Mouse (Mus musculus): ENCODE measurements around the gene Erbb4. TPM values are rescaled to one million over a fixed set of nuclear protein-coding genes. Genes with fewer than 3 reads are reported as not detected.
A peak's percentile ranks its signal among the peaks of the same experiment; 100 is the strongest.

Gene Erbb4
- polyA plus RNA-seq, 1 experiment from 2014 or later = 9.8 TPM

DNA sequence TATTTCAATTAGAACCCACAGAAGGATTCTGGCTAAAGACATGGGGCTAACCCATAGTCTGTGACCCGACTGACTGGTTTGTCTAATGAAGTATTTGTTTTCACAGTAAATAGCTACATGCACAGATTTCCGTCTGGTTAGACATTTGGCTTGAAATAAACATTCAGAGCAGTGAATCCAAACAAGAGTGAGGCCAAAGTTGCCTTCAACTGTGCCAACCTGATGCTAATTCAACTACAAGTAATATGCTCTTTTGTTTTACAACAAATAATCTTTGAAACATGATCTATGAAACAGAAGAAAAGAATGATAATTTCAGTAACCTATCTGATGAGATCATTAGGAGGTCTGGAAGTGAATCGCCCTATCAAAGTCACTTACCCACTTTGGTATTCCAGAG is 106.5 kb downstream of the Erbb4 start:
- no peak for DNase-seq (ENCODE audit: low spot score)
- no peaks in the 10 kb centered on the region for H3K27me3 ChIP-seq (ENCODE audit: insufficient read depth, poor library complexity, severe bottlenecking)
- no peaks in the 10 kb centered on the region for H3K36me3 ChIP-seq
- no peaks in the 10 kb centered on the region for H3K9me3 ChIP-seq
- H3K4me3 ChIP-seq = no peak overlapping the region
- 74% methylated on average over 3 of the region's 3 CpGs for WGBS
- no peak overlapping the region for H3K27ac ChIP-seq
- H3K4me1 ChIP-seq = peaks cover 7% of the 10 kb centered on the region; the same call in 1 of the 2 replicates

DNA sequence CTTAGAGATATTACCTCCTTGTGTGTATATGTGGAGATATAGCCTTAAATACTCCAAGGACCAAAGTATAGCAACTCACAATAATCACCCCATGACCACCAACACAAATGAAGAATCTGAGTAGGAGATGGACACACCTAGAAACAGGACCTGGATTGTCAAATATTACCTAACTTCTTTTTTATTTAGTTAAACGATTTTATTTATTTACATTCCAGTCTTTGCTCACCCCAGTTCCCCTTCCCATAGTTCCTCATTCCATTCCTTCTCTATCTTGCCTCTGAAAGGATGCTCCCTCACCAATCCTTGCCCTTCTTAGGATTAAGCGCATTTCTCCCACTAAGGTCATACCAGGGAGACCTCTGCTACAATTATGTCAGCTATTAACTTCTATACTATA is 128.6 kb downstream of the Erbb4 start:
- Histone ChIP-seq H3K9me3 (no peaks in the 10 kb centered on the region), H3K4me3 (no peak overlapping the region), H3K4me1 (no peaks in the 10 kb centered on the region), H3K27ac (no peak overlapping the region), H3K36me3 (no peaks in the 10 kb centered on the region), H3K27me3 (ENCODE audit: insufficient read depth, poor library complexity, severe bottlenecking) (no peaks in the 10 kb centered on the region)
- WGBS = 63% methylated on average over 2 of the region's 2 CpGs
- no peak for DNase-seq (ENCODE audit: low spot score)

DNA sequence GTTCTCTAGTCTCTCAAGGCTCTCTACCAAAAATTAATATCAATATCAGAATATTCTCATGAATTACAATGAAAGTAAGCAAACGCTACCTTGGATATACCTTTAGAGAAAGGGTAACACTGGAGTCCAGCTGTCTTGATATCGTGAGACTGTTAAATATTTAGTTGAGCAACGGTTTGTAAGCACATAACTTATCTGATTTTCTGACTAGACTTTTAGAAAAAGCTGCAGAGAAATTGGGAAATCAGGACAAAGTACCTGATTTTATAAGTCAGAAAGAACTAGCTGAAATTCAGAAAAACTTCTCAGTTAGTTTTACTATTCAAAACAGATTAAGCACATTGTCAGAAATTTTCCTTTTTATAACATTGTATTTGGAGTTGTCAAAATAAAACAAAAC is 129.3 kb downstream of the Erbb4 start:
- no peaks in the 10 kb centered on the region for H3K9me3 ChIP-seq
- H3K4me1 ChIP-seq = no peaks in the 10 kb centered on the region
- H3K27ac ChIP-seq = no peak overlapping the region
- H3K36me3 ChIP-seq = no peaks in the 10 kb centered on the region
- 90% methylated on average over 3 of the region's 3 CpGs for WGBS
- H3K27me3 ChIP-seq (ENCODE audit: insufficient read depth, poor library complexity, severe bottlenecking) = no peaks in the 10 kb centered on the region
- no peak for DNase-seq (ENCODE audit: low spot score)
- H3K4me3 ChIP-seq = no peak overlapping the region

DNA sequence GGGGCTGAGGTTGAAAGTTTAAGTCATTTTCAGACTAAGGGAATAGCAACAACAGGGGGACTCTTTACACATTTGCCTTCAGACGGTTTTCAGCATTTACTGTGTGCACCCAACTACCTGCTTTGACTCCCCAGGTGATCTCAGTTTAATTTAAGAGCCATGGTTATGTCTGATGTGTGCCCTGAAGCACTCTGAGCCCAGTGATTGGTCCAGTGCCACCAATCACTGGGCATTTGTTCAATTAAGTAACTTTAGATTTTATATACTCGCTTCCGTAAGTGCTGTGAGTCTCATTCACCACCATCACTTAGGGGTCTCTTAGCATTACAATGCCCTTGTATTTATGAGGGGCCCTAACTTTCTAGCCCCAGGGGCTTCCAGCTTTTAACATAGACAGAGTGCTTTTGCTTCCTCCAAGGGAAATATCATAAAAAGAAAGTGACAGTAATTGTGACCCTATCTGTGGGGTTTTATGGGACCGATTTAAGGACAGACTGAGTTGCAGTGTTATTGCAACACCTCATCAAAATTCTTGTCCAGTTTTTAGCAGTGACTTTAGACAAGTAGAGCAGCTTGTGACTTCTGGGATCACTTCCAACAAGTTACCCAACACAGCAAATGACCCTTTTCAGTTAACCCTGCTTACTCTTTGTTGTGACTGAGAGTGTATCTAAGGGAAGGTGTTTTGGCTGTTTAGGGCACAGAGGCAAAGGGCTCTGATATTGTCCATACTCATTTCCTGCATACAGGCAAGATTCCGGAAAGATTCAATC is 134.3 kb downstream of the Erbb4 start:
- Histone ChIP-seq H3K9me3 (no peaks in the 10 kb centered on the region), H3K4me3 (no peak overlapping the region), H3K36me3 (no peaks in the 10 kb centered on the region), H3K27me3 (ENCODE audit: insufficient read depth, poor library complexity, severe bottlenecking) (no peaks in the 10 kb centered on the region), H3K4me1 (no peaks in the 10 kb centered on the region), H3K27ac (no peak overlapping the region)
- 84% methylated on average over 5 of the region's 5 CpGs for WGBS
- DNase-seq (ENCODE audit: low spot score) = no peak

DNA sequence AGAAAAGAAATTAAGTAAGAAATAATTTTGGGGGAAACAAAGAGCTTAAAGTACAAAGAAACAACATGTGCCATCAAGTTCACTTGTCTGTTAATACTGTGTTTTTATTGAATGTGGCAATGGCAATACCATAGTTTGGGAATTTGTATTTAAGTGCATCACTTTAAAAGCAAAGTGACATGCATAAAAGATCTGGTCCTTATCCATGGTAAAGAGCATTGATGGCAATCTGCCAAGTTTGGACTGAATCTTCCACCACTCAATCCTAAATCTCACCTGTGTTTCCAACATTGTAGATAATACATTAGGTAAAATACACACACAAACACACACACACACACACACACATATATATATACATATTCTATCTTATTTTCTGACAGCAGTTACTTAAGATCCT is 143.7 kb downstream of the Erbb4 start:
- Histone ChIP-seq H3K36me3 (no peaks in the 10 kb centered on the region), H3K9me3 (no peaks in the 10 kb centered on the region), H3K4me3 (no peak overlapping the region), H3K27me3 (ENCODE audit: insufficient read depth, poor library complexity, severe bottlenecking) (no peaks in the 10 kb centered on the region), H3K27ac (no peak overlapping the region), H3K4me1 (no peaks in the 10 kb centered on the region)
- DNase-seq (ENCODE audit: low spot score) = no peak

DNA sequence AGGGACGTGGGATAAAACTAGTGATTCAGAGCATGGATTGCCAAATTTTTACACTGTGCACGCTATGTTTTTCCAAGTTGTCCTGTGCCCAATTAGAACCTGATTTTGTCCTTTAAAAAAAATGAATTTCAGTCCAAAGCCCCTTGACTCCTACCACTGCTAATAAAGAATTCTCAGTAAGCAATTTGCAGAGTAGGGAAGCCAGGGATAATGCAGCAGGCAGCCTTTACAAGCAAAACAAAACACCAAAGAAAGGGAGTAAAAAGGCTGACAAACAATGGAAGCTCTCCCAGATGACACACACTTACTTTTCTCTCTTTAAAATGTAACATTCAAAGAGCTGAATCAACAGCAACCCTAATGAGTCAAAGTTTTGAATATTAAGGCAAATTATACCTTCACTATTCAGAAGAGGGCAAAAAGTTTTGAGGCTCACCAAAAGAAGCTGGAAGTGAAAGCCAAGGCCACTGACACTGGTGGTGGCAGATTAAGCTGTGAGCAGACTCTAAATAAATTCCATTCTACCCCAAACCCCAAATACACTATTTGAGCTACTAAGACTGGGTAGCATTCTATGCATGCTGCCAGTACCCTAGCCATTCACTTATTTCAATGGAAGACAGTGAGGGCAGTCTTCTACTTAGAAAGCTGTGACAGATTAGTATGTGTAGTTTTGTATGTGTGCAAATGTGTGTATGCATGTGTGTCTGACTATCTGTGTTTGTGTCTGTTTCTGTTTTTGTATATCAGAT is 146.3 kb downstream of the Erbb4 start:
- DNase-seq (ENCODE audit: low spot score) = no peak
- Histone ChIP-seq H3K36me3 (no peaks in the 10 kb centered on the region), H3K27me3 (ENCODE audit: insufficient read depth, poor library complexity, severe bottlenecking) (no peaks in the 10 kb centered on the region), H3K4me3 (no peak overlapping the region), H3K9me3 (no peaks in the 10 kb centered on the region), H3K27ac (no peak overlapping the region), H3K4me1 (peaks cover 13% of the 10 kb centered on the region)
- 66% methylated on average over 2 of the region's 2 CpGs for WGBS

DNA sequence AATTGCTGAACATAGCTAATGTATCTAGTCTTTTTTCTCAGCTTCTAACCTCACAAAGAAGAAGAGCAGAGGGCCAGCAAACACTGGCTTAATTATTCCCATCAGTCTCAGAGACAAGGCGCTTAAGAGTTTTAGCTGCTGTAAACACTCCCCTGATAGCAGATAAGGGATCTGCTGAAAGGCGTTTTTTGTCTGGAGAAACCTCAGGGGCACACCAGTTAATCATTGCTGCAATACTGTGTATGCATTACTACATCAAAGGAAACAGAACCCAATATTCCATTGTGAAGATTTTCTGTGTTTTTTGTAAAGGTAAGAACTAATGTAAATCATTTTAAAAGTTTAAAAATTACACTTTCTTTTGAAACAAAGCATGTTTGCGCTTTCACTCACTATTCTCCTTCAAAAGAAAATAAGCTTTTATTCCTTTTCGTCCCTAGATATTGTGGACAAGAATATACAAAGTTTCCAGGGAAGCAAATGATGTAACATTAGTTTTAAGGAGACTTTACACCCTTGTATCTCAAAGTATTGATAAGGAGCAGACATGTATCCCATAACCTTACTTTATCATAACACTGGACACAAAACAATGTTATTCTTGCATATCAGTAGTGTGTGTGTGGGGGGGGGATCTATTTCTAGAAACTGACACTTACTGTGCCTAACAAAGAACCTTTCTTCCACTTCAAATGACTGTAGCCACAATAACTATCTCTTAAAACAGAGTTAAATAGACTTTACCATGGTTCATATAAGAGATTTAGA is 150.9 kb downstream of the Erbb4 start:
- no peak for DNase-seq (ENCODE audit: low spot score)
- Histone ChIP-seq H3K36me3 (no peaks in the 10 kb centered on the region), H3K27me3 (ENCODE audit: insufficient read depth, poor library complexity, severe bottlenecking) (no peaks in the 10 kb centered on the region), H3K4me1 (peaks cover 18% of the 10 kb centered on the region), H3K9me3 (no peaks in the 10 kb centered on the region), H3K27ac (peak overlapping the region; percentile 70), H3K4me3 (no peak overlapping the region)
- WGBS = 22% methylated on average over 4 of the region's 4 CpGs

DNA sequence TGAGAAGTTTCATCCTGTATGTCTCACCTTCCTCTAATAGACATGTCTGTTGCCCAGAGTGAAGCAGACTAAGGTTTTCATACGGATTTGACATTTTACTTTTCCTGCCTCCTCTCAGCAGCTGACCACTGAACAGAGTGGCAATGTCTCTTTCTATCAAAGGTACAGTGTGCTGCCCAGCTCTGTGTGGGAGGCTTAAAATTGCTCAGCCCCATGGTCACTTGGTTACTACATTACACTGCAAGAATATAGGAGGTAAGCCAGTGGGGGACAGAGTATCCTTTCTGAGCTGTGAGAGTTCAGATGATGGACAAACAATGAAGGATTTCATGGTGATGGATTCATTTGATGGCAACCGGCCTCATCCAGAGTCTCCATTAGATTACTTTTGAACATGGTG is 152.4 kb downstream of the Erbb4 start:
- WGBS = 75% methylated on average over 2 of the region's 2 CpGs
- Histone ChIP-seq H3K4me1 (peaks cover 18% of the 10 kb centered on the region), H3K4me3 (no peak overlapping the region), H3K36me3 (no peaks in the 10 kb centered on the region), H3K9me3 (no peaks in the 10 kb centered on the region), H3K27me3 (ENCODE audit: insufficient read depth, poor library complexity, severe bottlenecking) (no peaks in the 10 kb centered on the region), H3K27ac (peak overlapping the region; percentile 22; the same call in 1 of the 2 replicates)
- DNase-seq (ENCODE audit: low spot score) = no peak

DNA sequence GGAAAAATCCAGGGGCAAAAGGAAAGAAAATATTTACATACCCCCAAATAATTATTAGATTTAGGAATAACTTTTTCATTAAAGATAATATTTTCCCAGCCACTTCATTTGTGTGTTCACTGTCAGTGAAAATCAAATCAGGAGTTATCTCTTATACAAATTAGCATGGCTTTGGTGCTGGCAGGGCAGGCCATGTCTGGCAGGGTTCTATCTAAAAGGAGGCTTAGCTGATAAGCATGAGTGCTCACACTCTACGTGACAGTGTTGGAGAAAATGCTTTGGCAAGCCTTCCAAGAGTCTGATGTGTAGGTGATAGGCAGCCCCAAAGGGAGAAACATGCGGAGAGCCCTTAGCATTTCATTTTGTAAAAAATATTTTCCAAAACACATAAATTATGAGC is 164.7 kb downstream of the Erbb4 start:
- H3K4me1 ChIP-seq = peaks cover 10% of the 10 kb centered on the region; the same call in 1 of the 2 replicates
- 18% methylated on average over 2 of the region's 2 CpGs for WGBS
- H3K9me3 ChIP-seq = no peaks in the 10 kb centered on the region
- no peak overlapping the region for H3K4me3 ChIP-seq
- no peak for DNase-seq (ENCODE audit: low spot score)
- no peak overlapping the region; the same call in 1 of the 2 replicates for H3K27ac ChIP-seq
- no peaks in the 10 kb centered on the region for H3K36me3 ChIP-seq
- H3K27me3 ChIP-seq (ENCODE audit: insufficient read depth, poor library complexity, severe bottlenecking) = no peaks in the 10 kb centered on the region

DNA sequence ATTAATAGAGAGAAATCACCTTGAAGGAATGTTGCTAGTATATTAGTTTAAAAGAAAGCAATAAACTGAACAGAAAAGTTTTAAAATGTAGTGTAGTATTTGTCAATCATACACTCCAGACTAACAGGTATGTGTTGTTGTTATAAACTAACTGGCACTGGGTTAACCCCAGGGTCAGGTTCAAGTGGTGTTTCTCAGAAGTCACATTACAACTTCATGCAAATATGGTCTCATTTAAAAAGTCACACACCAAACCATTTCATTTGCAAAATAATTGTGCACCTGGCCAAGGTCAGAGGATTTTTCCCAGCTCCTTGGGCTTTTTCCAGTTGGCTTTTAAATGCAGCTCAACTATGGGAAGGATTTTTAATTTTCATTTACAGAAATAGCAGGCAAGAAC is 173.1 kb downstream of the Erbb4 start:
- Histone ChIP-seq H3K27ac (no peak overlapping the region), H3K9me3 (no peaks in the 10 kb centered on the region)

DNA sequence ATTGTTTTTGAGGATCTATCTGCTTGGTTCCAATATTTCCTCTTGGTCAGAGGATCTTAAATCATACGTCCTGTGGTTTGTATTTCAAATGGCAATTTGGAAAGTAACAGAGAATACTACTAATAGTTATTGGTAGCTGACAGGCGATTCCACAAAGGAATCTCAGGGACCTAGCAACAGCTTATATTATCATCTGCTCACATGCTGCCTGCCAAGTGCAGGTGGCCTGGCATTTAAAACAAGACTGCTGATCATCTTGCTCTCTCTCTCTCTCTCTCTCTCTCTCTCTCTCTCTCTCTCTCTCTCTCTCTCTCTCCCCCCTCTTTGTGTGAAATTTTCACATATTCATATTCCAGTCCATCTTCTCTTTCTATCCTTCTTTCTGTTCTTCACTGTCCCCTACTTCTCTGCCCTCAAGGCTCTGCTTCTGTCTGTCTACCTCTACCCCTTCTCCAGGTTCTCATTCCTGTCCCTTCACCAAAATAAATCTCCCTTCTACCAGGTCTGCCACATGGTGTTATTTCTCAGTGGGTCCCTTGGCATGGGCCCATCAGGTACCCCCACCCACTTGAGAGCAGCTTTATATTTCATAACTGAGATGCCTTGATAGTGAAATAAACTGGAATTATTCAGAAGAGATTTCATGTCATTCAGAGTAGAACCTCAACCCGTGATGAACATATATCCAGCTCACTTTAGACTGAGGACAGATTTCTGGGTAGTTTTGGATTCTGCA is 174.4 kb downstream of the Erbb4 start:
- Histone ChIP-seq H3K9me3 (no peaks in the 10 kb centered on the region), H3K27ac (peak overlapping the region; percentile 22; the same call in 1 of the 2 replicates), H3K4me3 (no peak overlapping the region), H3K4me1 (peaks cover 26% of the 10 kb centered on the region), H3K27me3 (ENCODE audit: insufficient read depth, poor library complexity, severe bottlenecking) (no peaks in the 10 kb centered on the region), H3K36me3 (no peaks in the 10 kb centered on the region)
- no peak for DNase-seq (ENCODE audit: low spot score)
- 70% methylated on average over 3 of the region's 3 CpGs for WGBS

More for the DNA sequence above, 173.1 kb downstream of the Erbb4 start:
- H3K36me3 ChIP-seq = no peaks in the 10 kb centered on the region
- no peaks in the 10 kb centered on the region for H3K27me3 ChIP-seq (ENCODE audit: insufficient read depth, poor library complexity, severe bottlenecking)
- no peak for DNase-seq (ENCODE audit: low spot score)
- no peak overlapping the region for H3K4me3 ChIP-seq
- H3K4me1 ChIP-seq = peaks cover 24% of the 10 kb centered on the region

DNA sequence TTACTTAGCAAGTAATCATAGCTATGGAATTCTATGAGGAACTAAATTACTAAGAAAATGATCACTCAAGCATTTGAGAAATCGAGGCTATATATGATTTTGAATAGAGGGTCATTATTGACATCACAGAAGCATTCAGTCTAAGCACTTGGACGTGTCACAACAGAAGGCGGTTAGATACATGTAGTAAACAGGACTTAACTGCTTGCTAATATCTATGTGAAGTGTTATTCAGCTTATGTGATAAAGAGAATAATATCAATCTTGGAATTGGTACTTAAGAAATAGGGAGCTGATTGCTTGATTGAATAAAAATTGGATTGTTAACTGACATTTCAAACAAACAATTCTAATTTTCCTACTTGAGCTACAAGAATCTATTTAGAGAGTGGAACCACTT is 190.0 kb downstream of the Erbb4 start:
- WGBS = 85% methylated on average over 3 of the region's 3 CpGs
- Histone ChIP-seq H3K27ac (no peak overlapping the region), H3K36me3 (no peaks in the 10 kb centered on the region), H3K4me1 (no peaks in the 10 kb centered on the region), H3K27me3 (ENCODE audit: insufficient read depth, poor library complexity, severe bottlenecking) (no peaks in the 10 kb centered on the region), H3K4me3 (no peak overlapping the region), H3K9me3 (no peaks in the 10 kb centered on the region)
- no peak for DNase-seq (ENCODE audit: low spot score)
